Mouse (Mus musculus) heart, postnatal 0 days (tissue): ENCODE measurements around the gene Gm21992.

ENCODE experiments used
- CTCF ChIP-seq: IDR thresholded peaks from 2 replicates; pipeline ENCODE4 v1.5.1; 2016; ENCODE audit warnings: antibody characterized with exemption, control low read depth, low read depth
- EP300 ChIP-seq: IDR thresholded peaks from 2 replicates; pipeline ENCODE4 v1.6.1; 2016; ENCODE audit warnings: antibody characterized with exemption, low read depth

DNA sequence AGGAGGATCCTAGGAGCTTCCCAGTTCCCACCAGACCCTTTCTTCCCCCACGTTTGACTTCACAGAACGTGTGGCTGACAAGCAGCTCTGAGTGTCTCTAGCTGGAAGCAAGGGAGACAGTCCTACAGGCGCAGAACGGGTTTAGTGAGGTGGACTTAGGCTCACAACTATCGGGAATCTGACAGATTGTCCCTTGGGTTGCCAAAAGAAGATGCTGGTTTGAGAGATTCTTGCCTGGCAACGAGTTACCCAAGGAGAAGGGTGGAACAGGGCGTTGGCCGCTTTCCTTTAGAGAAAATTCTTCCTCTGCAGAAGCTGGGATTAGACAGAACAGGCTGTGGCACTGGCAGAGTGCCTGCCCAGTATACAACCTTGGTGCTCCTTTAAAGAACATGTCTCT, 112.6 kb downstream of the Gm21992 start:
- TF ChIP-seq CTCF (no peak), EP300 (no peak)
